26 mouse cellular contexts compared by ENCODE assay signal in the genomic region with DNA sequence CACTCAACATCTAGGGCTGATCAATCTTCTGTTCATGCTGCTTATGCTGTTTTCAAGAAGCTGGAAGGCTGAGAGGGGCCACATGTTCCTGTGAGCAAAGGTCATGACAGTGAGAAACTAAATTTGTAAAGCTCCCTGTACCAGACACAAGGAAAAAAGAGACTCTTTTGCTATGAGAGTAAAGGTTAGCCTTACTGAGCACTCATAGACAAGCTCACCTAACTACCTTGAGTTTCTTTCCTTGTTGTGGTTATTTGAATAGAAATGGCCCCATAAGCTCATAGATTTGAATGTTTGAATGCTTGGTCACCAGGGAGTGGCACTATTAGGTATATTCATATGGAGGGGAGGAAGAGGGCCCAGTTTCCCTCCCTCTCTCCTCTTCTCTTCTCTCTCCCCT. TPM values are rescaled to one million over a fixed set of nuclear protein-coding genes. Genes with fewer than 3 reads are reported as not detected.
"Had no signal": no experiment of that assay in that cellular context is flagged by ENCODE, and none has a peak within 500 bp of the region (broad histone marks: within the 10 kb centered on the region; RNA-seq: fewer than 3 reads in every experiment).

No protein-coding gene starts in this region.

- ATAC-seq: hindbrain, postnatal 0 days; inflammation-experienced regulatory T-cells, adult 6 months; midbrain, embryonic 15.5 days had no signal

- DNase-seq: kidney, adult 8-10 months; kidney, postnatal 10 days; kidney, postnatal 4 days; layer of hippocampus, adult 9-11 months; liver, embryonic 13.5 days; lung, embryonic 14.5 days; lung, postnatal 10 days; lung, postnatal 36 days; right cerebral cortex, adult 18-20 months; right cerebral cortex, postnatal 14 days; right cerebral cortex, postnatal 4 days; spleen, adult 18-20 months; thymus, adult 2 months; thymus, postnatal 14 days; thymus, postnatal 4 days had no signal

- H3K9ac ChIP-seq: limb, embryonic 13.5 days; liver, embryonic 13.5 days; lung, embryonic 14.5 days; midbrain, embryonic 15.5 days; neural tube, embryonic 12.5 days; neural tube, embryonic 15.5 days; stomach, embryonic 15.5 days had no signal

- H3K4me1 ChIP-seq: limb, embryonic 10.5 days; limb, embryonic 13.5 days; liver, embryonic 13.5 days; midbrain, embryonic 10.5 days; midbrain, embryonic 15.5 days; neural tube, embryonic 12.5 days; neural tube, embryonic 15.5 days; stomach, embryonic 15.5 days had no signal

- H3K27me3 ChIP-seq: limb, embryonic 13.5 days; liver, embryonic 13.5 days; megakaryocyte, embryonic 14.5 days; midbrain, embryonic 15.5 days; neural tube, embryonic 12.5 days; neural tube, embryonic 15.5 days; stomach, embryonic 15.5 days had no signal

- H3K4me2 ChIP-seq: limb, embryonic 13.5 days; liver, embryonic 13.5 days; lung, embryonic 14.5 days; midbrain, embryonic 15.5 days; neural tube, embryonic 12.5 days; neural tube, embryonic 15.5 days; stomach, embryonic 15.5 days had no signal

- H3K4me3 ChIP-seq: limb, embryonic 10.5 days; limb, embryonic 13.5 days; liver, embryonic 13.5 days; megakaryocyte, embryonic 14.5 days; midbrain, embryonic 10.5 days; midbrain, embryonic 15.5 days; neural tube, embryonic 12.5 days; neural tube, embryonic 15.5 days; stomach, embryonic 15.5 days had no signal

- H3K27ac ChIP-seq: hindbrain, postnatal 0 days; limb, embryonic 10.5 days; limb, embryonic 13.5 days; liver, embryonic 13.5 days; midbrain, embryonic 10.5 days; midbrain, embryonic 15.5 days; neural tube, embryonic 12.5 days; neural tube, embryonic 15.5 days; stomach, embryonic 15.5 days had no signal

- H3K9me3 ChIP-seq: limb, embryonic 10.5 days; limb, embryonic 13.5 days; liver, embryonic 13.5 days; megakaryocyte, embryonic 14.5 days; midbrain, embryonic 10.5 days; midbrain, embryonic 15.5 days; neural tube, embryonic 12.5 days; neural tube, embryonic 15.5 days; stomach, embryonic 15.5 days had no signal

RNA-seq across cellular contexts. Expression of gene Ccdc116, which starts 20.1 kb away (rescaled TPM):
- total RNA-seq: liver, adult 2 months had no signal

RNA-seq across cellular contexts. Expression of gene Rimbp3, which starts 41.2 kb away (rescaled TPM):
- total RNA-seq: liver, adult 2 months had no signal
- polyA plus RNA-seq: liver, adult 2 months had no signal
